Mouse (Mus musculus): ENCODE measurements around the gene Nup210.

GRCm38 (mm10) chr6:90988648-90989317, 127.8 kb downstream of the Nup210 start, which contains the start of gene Iqsec1:
- no peak for TF ChIP-seq CTCF (IDR thresholded peaks at IDR 0.05; ENCODE audit: control insufficient read depth, insufficient read depth, insufficient read length)
- no peak for TF ChIP-seq MYOD1 (IDR thresholded peaks at IDR 0.05; ENCODE audit: control insufficient read depth, insufficient read length, low read depth)
- no peak for TF ChIP-seq USF1 (IDR thresholded peaks at IDR 0.05; ENCODE audit: low read depth)

Data from C2C12 (cell line).